Mouse (Mus musculus) lung, postnatal 4 days (tissue): ENCODE data around the gene Vmn2r8.
"Not testable (repeated sequence)": the region's sequence is repeated elsewhere in the genome, so short reads cannot be mapped to it uniquely, and the experiment has no call there.

Source experiments
- DNase-seq, 2 experiments: peaks; one replicate each; pipeline ENCODE4 v3.0.0; 2021

The Vmn2r8 gene

GRCm38 (mm10) chr5:108808750-108809149 lies at the start of gene Vmn2r8:
TSS of gene Vmn2r8 (minus strand) at chr5:108808850.
- not testable (repeated sequence) for DNase-seq

GRCm38 (mm10) chr5:108852501-108852900 lies 43.9 kb upstream of the Vmn2r8 start, which contains the start of gene Vmn2r9:
TSS of gene Vmn2r9 (minus strand) at chr5:108852601.
- not testable (repeated sequence) for DNase-seq

GRCm38 (mm10) chr5:108849466-108849865 lies 40.8 kb upstream of the Vmn2r8 start:
- DNase-seq: peak; percentile 4 to 19

GRCm38 (mm10) chr5:108836156-108836555 lies 27.5 kb upstream of the Vmn2r8 start:
- DNase-seq: peak; percentile 19 to 44

- DNase-seq: peak; percentile 3 to 17
Observed at GRCm38 (mm10) chr5:108823276-108823675, 14.6 kb upstream of the Vmn2r8 start.

- DNase-seq: no peak
Observed at GRCm38 (mm10) chr5:108803646-108804045, 5.0 kb downstream of the Vmn2r8 start.

- DNase-seq: not testable (repeated sequence)
Observed at GRCm38 (mm10) chr5:108795263-108795662, 13.4 kb downstream of the Vmn2r8 start, which contains the start of gene Tmed11. TSS of gene Tmed11 (minus strand) at chr5:108795363.

- peak in 1 of 2 experiments; percentile 37 for DNase-seq
Observed at GRCm38 (mm10) chr5:108790385-108790784, 18.3 kb downstream of the Vmn2r8 start.

- peak in 1 of 2 experiments; percentile 16 for DNase-seq
Observed at GRCm38 (mm10) chr5:108774630-108775306, 33.9 kb downstream of the Vmn2r8 start, which contains the start of gene Rnf212. TSS of gene Rnf212 (minus strand) at chr5:108774982.

GRCm38 (mm10) chr5:108760002-108760401 lies 48.6 kb downstream of the Vmn2r8 start:
- DNase-seq: no peak

- peak in 1 of 2 experiments; percentile 7 for DNase-seq
Observed at GRCm38 (mm10) chr5:108758396-108758795, 50.3 kb downstream of the Vmn2r8 start.

- not testable (repeated sequence) for DNase-seq
Observed at GRCm38 (mm10) chr5:108751258-108751657, 57.4 kb downstream of the Vmn2r8 start.

GRCm38 (mm10) chr5:108750328-108751210 lies 58.1 kb downstream of the Vmn2r8 start:
- DNase-seq: no peak

GRCm38 (mm10) chr5:108744629-108745028 lies 64.0 kb downstream of the Vmn2r8 start:
- no peak for DNase-seq

GRCm38 (mm10) chr5:108743856-108744255 lies 64.8 kb downstream of the Vmn2r8 start:
- DNase-seq: no peak

GRCm38 (mm10) chr5:108742596-108742995 lies 66.1 kb downstream of the Vmn2r8 start:
- no peak for DNase-seq

GRCm38 (mm10) chr5:108741844-108742243 lies 66.8 kb downstream of the Vmn2r8 start:
- DNase-seq: no peak
